Comparison of ENCODE assay signal across 9 mouse cellular contexts in the genomic region with DNA sequence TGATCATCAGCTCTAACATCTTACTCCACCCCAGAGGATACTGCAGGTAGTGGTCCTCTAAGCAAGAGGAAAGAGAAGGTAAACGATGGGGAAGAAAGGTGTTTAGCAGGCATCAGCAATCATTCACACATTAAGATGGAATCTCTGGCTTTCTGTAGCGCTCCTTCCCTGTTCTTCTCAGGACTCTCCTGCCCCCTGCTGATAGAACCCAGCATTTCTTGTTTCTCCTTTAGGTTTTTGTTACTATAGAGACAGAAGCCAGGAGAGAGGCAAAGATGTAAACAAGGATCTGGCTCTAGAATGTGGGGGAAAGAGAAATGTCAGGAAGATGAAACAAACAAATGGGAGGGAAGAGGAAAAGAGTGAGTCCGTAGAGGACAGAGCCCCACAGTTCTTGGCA. TPM values are rescaled to one million over a fixed set of nuclear protein-coding genes. Genes with fewer than 3 reads are reported as not detected.
DNase-seq lines count a peak whose midpoint lies in the region; ATAC-seq and TF ChIP-seq lines count a peak whose summit lies in the region.
"Had no signal": no experiment of that assay in that cellular context is flagged by ENCODE, and none has a peak within 500 bp of the region (broad histone marks: within the 10 kb centered on the region; RNA-seq: fewer than 3 reads in every experiment).

No protein-coding gene starts in this region.

- TF ChIP-seq CTCF in kidney, postnatal 0 days (IDR thresholded peaks at IDR 0.05; ENCODE audit: low read depth) = peak; percentile 91
- peak; percentile 85 for TF ChIP-seq CTCF in stomach, postnatal 0 days (IDR thresholded peaks at IDR 0.05; ENCODE audit: low read depth)

- H3K4me2 ChIP-seq in hindbrain, embryonic 11.5 days (replicated peaks; ENCODE audit: low read depth, low read length) = no peak overlapping the region
- H3K4me2 ChIP-seq in hindbrain, embryonic 16.5 days (ENCODE audit: low read length) = no peak overlapping the region
- H3K4me2 ChIP-seq in forebrain, embryonic 16.5 days (ENCODE audit: low read length) = no peak overlapping the region
- no peak overlapping the region for H3K4me2 ChIP-seq in kidney, postnatal 0 days (ENCODE audit: low read length)
- no peak overlapping the region for H3K4me2 ChIP-seq in limb, embryonic 14.5 days (replicated peaks; ENCODE audit: low read depth, low read length, severe bottlenecking)
- no peak overlapping the region for H3K4me2 ChIP-seq in stomach, postnatal 0 days (replicated peaks; ENCODE audit: low read depth)
- H3K4me2 ChIP-seq: hindbrain, embryonic 15.5 days had no signal

- no peaks in the 10 kb centered on the region for H3K27me3 ChIP-seq in hindbrain, embryonic 11.5 days (ENCODE audit: control insufficient read depth, insufficient read depth, low read length)
- H3K27me3 ChIP-seq in hindbrain, embryonic 16.5 days (replicated peaks; ENCODE audit: control insufficient read depth, insufficient read depth, low read length) = no peaks in the 10 kb centered on the region
- H3K27me3 ChIP-seq in forebrain, embryonic 16.5 days (replicated peaks; ENCODE audit: control insufficient read depth, insufficient read depth, low read length) = no peaks in the 10 kb centered on the region
- H3K27me3 ChIP-seq in kidney, postnatal 0 days (ENCODE audit: insufficient read depth, low read length) = no peaks in the 10 kb centered on the region
- no peaks in the 10 kb centered on the region for H3K27me3 ChIP-seq in limb, embryonic 14.5 days (ENCODE audit: control insufficient read depth, insufficient read depth, low read length)
- H3K27me3 ChIP-seq in stomach, postnatal 0 days (ENCODE audit: control insufficient read depth, insufficient read depth, low read length) = no peaks in the 10 kb centered on the region
- H3K27me3 ChIP-seq: hindbrain, embryonic 15.5 days had no signal

- ATAC-seq in hindbrain, embryonic 11.5 days (ENCODE audit: low FRiP score) = no peak
- no peak for ATAC-seq in hindbrain, embryonic 16.5 days
- ATAC-seq in forebrain, embryonic 16.5 days = peak; percentile 57; the same call in 1 of the 2 replicates
- ATAC-seq in kidney, postnatal 0 days (replicated peaks; ENCODE audit: low FRiP score, low read depth) = no peak
- no peak for ATAC-seq in limb, embryonic 14.5 days (ENCODE audit: low FRiP score, low read depth)
- 0 out of 2 replicates have a peak, but pooled peaks have one; percentile 26 for ATAC-seq in stomach, postnatal 0 days (ENCODE audit: low FRiP score, low TSS enrichment)
- no peak for ATAC-seq in granulocyte monocyte progenitor cell, adult 5-6 weeks (replicated peaks; ENCODE audit: poor library complexity, severe bottlenecking)

- H3K4me3 ChIP-seq in hindbrain, embryonic 11.5 days (ENCODE audit: low read depth, low read length) = no peak overlapping the region
- H3K4me3 ChIP-seq in hindbrain, embryonic 16.5 days (ENCODE audit: low read length) = no peak overlapping the region
- no peak overlapping the region for H3K4me3 ChIP-seq in forebrain, embryonic 16.5 days (replicated peaks; ENCODE audit: low read length)
- no peak overlapping the region for H3K4me3 ChIP-seq in kidney, postnatal 0 days (replicated peaks; ENCODE audit: low read depth, low read length)
- H3K4me3 ChIP-seq in limb, embryonic 14.5 days (replicated peaks; ENCODE audit: low read length) = no peak overlapping the region
- no peak overlapping the region for H3K4me3 ChIP-seq in stomach, postnatal 0 days (ENCODE audit: low read depth, low read length)
- H3K4me3 ChIP-seq: hindbrain, embryonic 15.5 days had no signal

- peak; percentile 80 for DNase-seq in hindbrain, embryonic 11.5 days (ENCODE audit: low spot score)
- DNase-seq in brain, adult 2 months (ENCODE audit: low read depth, low spot score) = peak; percentile 88
- peak; percentile 82 for DNase-seq in kidney, postnatal 0 days (ENCODE audit: low spot score)
- DNase-seq in limb, embryonic 14.5 days (ENCODE audit: low spot score) = peak; percentile 63
- DNase-seq in stomach, postnatal 0 days (ENCODE audit: low spot score) = peak; percentile 64

- no peak for TF ChIP-seq EP300 in stomach, postnatal 0 days (optimal IDR thresholded peaks at IDR 0.05)

- H3K9me3 ChIP-seq in hindbrain, embryonic 11.5 days (ENCODE audit: control insufficient read depth, low read length) = no peaks in the 10 kb centered on the region
- H3K9me3 ChIP-seq in hindbrain, embryonic 16.5 days (ENCODE audit: control insufficient read depth, low read length) = no peaks in the 10 kb centered on the region
- no peaks in the 10 kb centered on the region for H3K9me3 ChIP-seq in forebrain, embryonic 16.5 days (ENCODE audit: control insufficient read depth, low read length)
- no peaks in the 10 kb centered on the region for H3K9me3 ChIP-seq in kidney, postnatal 0 days (replicated peaks; ENCODE audit: low read length)
- no peaks in the 10 kb centered on the region for H3K9me3 ChIP-seq in limb, embryonic 14.5 days (ENCODE audit: control insufficient read depth, low read length)
- H3K9me3 ChIP-seq in stomach, postnatal 0 days (ENCODE audit: control insufficient read depth, low read length) = no peaks in the 10 kb centered on the region
- H3K9me3 ChIP-seq: hindbrain, embryonic 15.5 days had no signal

- H3K9ac ChIP-seq in hindbrain, embryonic 11.5 days (ENCODE audit: low read depth, low read length) = no peak overlapping the region
- H3K9ac ChIP-seq in hindbrain, embryonic 16.5 days (ENCODE audit: low read depth, low read length) = no peak overlapping the region
- no peak overlapping the region for H3K9ac ChIP-seq in forebrain, embryonic 16.5 days (replicated peaks; ENCODE audit: low read depth, low read length)
- H3K9ac ChIP-seq in kidney, postnatal 0 days (ENCODE audit: low read depth, low read length) = no peak overlapping the region
- H3K9ac ChIP-seq in limb, embryonic 14.5 days (ENCODE audit: low read depth, low read length, severe bottlenecking) = no peak overlapping the region
- H3K9ac ChIP-seq in stomach, postnatal 0 days (ENCODE audit: low read length) = no peak overlapping the region
- H3K9ac ChIP-seq: hindbrain, embryonic 15.5 days had no signal

- 16% methylated on average over 3 of the region's 3 CpGs for WGBS in hindbrain, embryonic 11.5 days
- 20% methylated on average over 3 of the region's 3 CpGs for WGBS in hindbrain, embryonic 16.5 days
- 13% methylated on average over 3 of the region's 3 CpGs for WGBS in forebrain, embryonic 16.5 days
- 10% methylated on average over 3 of the region's 3 CpGs for WGBS in kidney, postnatal 0 days
- 7% methylated on average over 3 of the region's 3 CpGs for WGBS in limb, embryonic 14.5 days
- 10% methylated on average over 3 of the region's 3 CpGs for WGBS in stomach, postnatal 0 days

- H3K36me3 ChIP-seq in hindbrain, embryonic 11.5 days (ENCODE audit: control insufficient read depth, insufficient read depth, low read length) = no peaks in the 10 kb centered on the region
- H3K36me3 ChIP-seq in hindbrain, embryonic 16.5 days (ENCODE audit: control insufficient read depth, insufficient read depth, low read length) = no peaks in the 10 kb centered on the region
- no peaks in the 10 kb centered on the region for H3K36me3 ChIP-seq in forebrain, embryonic 16.5 days (ENCODE audit: control insufficient read depth, insufficient read depth)
- H3K36me3 ChIP-seq in kidney, postnatal 0 days (ENCODE audit: insufficient read depth, low read length) = no peaks in the 10 kb centered on the region
- H3K36me3 ChIP-seq in limb, embryonic 14.5 days (ENCODE audit: control insufficient read depth, insufficient read depth, low read length) = no peaks in the 10 kb centered on the region
- H3K36me3 ChIP-seq in stomach, postnatal 0 days (ENCODE audit: control insufficient read depth, insufficient read depth, low read length) = no peaks in the 10 kb centered on the region
- H3K36me3 ChIP-seq: hindbrain, embryonic 15.5 days had no signal

- no peak overlapping the region for H3K27ac ChIP-seq in hindbrain, embryonic 11.5 days (ENCODE audit: low read depth, low read length)
- H3K27ac ChIP-seq in hindbrain, embryonic 16.5 days (ENCODE audit: low read depth, low read length) = no peak overlapping the region
- no peak overlapping the region for H3K27ac ChIP-seq in forebrain, embryonic 16.5 days (ENCODE audit: low read length)
- H3K27ac ChIP-seq in kidney, postnatal 0 days = no peak overlapping the region
- no peak overlapping the region for H3K27ac ChIP-seq in limb, embryonic 14.5 days (replicated peaks; ENCODE audit: low read depth, low read length)
- H3K27ac ChIP-seq in stomach, postnatal 0 days (replicated peaks) = no peak overlapping the region
- H3K27ac ChIP-seq: hindbrain, embryonic 15.5 days had no signal

- no peaks in the 10 kb centered on the region for H3K4me1 ChIP-seq in hindbrain, embryonic 11.5 days (replicated peaks; ENCODE audit: control insufficient read depth, insufficient read depth, low read length)
- H3K4me1 ChIP-seq in hindbrain, embryonic 16.5 days (ENCODE audit: control insufficient read depth, insufficient read depth, low read depth, low read length) = no peaks in the 10 kb centered on the region
- H3K4me1 ChIP-seq in forebrain, embryonic 16.5 days (replicated peaks; ENCODE audit: control insufficient read depth, insufficient read depth, low read length) = peaks cover 4% of the 10 kb centered on the region; the same call in 1 of the 2 replicates
- H3K4me1 ChIP-seq in kidney, postnatal 0 days (replicated peaks; ENCODE audit: insufficient read depth, low read length) = no peaks in the 10 kb centered on the region
- no peaks in the 10 kb centered on the region for H3K4me1 ChIP-seq in limb, embryonic 14.5 days (ENCODE audit: control insufficient read depth, insufficient read depth, low read length)
- H3K4me1 ChIP-seq in stomach, postnatal 0 days (replicated peaks; ENCODE audit: control insufficient read depth, insufficient read depth) = no peaks in the 10 kb centered on the region
- H3K4me1 ChIP-seq: hindbrain, embryonic 15.5 days had no signal

- TF ChIP-seq POLR2A in limb, embryonic 14.5 days (IDR thresholded peaks at IDR 0.05; ENCODE audit: borderline replicate concordance, extremely low read depth, insufficient read depth, insufficient read length) = no peak

RNA-seq across cellular contexts. Expression of a gene that starts 49.6 kb away (rescaled TPM):
- polyA plus RNA-seq in hindbrain, embryonic 11.5 days (2014; fragmentation: Nextera tagmentation; extraction: Ambion mirVana) = 7.6 and 9.0 TPM in 2 replicates
- polyA plus RNA-seq in hindbrain, embryonic 16.5 days (2015; fragmentation: Nextera tagmentation; extraction: Ambion mirVana) = 33.2 and 35.6 TPM in 2 replicates
- 45.5 and 58.7 TPM in 2 replicates for polyA plus RNA-seq in forebrain, embryonic 16.5 days (2015; fragmentation: Nextera tagmentation; extraction: Ambion mirVana)
- polyA plus RNA-seq in kidney, postnatal 0 days (2015; fragmentation: Nextera tagmentation; extraction: Ambion mirVana) = 0.66 and 0.80 TPM in 2 replicates
- 3.7 and 4.5 TPM in 2 replicates for polyA plus RNA-seq in limb, embryonic 14.5 days (2012; rRNA removed)
- polyA plus RNA-seq in limb, embryonic 14.5 days (2014; fragmentation: Nextera tagmentation; extraction: Ambion mirVana) = 5.6 and 8.4 TPM in 2 replicates
- polyA plus RNA-seq in stomach, postnatal 0 days (2015; fragmentation: Nextera tagmentation; extraction: Ambion mirVana) = 3.2 and 3.6 TPM in 2 replicates
- total RNA-seq in granulocyte monocyte progenitor cell, adult 5-6 weeks (2014; fragmentation: Nextera tagmentation) = not detected in 2 replicates
- not detected in 2 replicates for total RNA-seq in granulocyte monocyte progenitor cell, adult 5-6 weeks (2017)

Comparison
In these comparisons a context has a peak if more than half of its experiments do, and no peak if none do; other contexts are left out.
1. ATAC-seq: peak in forebrain, embryonic 16.5 days (single experiment) and stomach, postnatal 0 days (single experiment); none in hindbrain, embryonic 11.5 days (single experiment), hindbrain, embryonic 16.5 days (single experiment), kidney, postnatal 0 days (single experiment), limb, embryonic 14.5 days (single experiment) and granulocyte monocyte progenitor cell, adult 5-6 weeks (single experiment).
2. Peak in every context shown above with its lines, with median percentiles within 50 percentile points of each other: DNase-seq.